Mouse (Mus musculus) megakaryocyte, embryonic 14.5 days (primary cell): ENCODE measurements around the gene Platr17.

Experiments used
- FLI1 ChIP-seq: IDR thresholded peaks from 2 replicates; pipeline ENCODE4 v1.6.1; 2012; ENCODE audit warnings: low read length, inconsistent platforms, mixed read lengths
- GATA1 ChIP-seq: IDR thresholded peaks from 3 replicates; pipeline ENCODE4 v1.6.1; 2012; ENCODE audit warnings: mixed read lengths, low read length, inconsistent platforms, borderline replicate concordance

- TF ChIP-seq GATA1 (no peak), FLI1 (no peak; the same call in 1 of the 2 replicates)
These were observed 35.4 kb downstream of the Platr17 start, which contains the start of the genes Pfdn6 and Wdr46 for GRCm38 (mm10) chr17:33940206-33940805.
